Mouse (Mus musculus): ENCODE results near the gene Slitrk6.

Slitrk6 gene

DNA sequence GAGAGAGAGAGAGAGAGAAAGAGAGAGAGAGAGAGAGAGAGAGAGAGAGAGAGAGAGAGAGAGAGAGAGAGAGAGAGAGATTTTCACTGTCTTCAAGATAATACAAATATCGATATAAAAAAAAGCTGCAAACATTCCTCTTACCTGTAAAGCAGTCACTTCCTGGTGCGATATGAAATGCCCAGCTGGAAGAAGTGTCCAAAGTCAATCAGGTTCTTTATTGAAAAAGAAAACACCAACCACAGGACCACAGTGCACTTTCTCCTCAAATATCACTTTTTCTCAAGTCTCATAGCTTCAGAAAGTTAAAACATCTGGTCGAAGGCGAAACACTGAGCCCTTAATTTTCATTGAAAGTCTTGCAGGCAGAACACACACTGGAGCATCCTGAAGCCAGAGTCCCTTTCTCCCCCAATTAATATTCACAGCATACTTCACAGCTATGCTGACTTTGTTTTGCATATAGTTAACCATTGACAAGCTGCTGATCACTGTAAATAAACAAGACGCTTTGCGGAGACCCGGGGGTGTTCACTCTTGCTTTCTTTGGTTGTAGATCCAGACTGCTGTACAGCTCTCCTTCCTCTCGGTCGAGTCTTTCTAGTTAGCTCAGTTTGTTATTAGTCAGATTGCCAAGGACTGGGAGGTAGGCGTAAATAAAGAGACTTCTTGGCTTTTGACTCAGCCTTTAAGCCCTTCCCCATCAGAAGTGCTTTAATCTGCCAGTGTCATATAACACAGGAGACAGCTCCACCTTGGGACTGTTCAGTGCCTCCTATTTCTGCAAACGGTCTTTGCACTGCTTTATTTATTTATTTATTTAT lies at the start of gene Slitrk6:
Gene Slitrk6 (minus strand): TSS at position 666 of the 824 bp plus-strand sequence.
- DNase-seq: no peak

- DNase-seq: no peak
These were observed 22.6 kb upstream of the Slitrk6 start for GRCm38 (mm10) chr14:110777546-110777945.

GRCm38 (mm10) chr14:110770694-110771093 lies 15.7 kb upstream of the Slitrk6 start:
- no peak for DNase-seq

DNA sequence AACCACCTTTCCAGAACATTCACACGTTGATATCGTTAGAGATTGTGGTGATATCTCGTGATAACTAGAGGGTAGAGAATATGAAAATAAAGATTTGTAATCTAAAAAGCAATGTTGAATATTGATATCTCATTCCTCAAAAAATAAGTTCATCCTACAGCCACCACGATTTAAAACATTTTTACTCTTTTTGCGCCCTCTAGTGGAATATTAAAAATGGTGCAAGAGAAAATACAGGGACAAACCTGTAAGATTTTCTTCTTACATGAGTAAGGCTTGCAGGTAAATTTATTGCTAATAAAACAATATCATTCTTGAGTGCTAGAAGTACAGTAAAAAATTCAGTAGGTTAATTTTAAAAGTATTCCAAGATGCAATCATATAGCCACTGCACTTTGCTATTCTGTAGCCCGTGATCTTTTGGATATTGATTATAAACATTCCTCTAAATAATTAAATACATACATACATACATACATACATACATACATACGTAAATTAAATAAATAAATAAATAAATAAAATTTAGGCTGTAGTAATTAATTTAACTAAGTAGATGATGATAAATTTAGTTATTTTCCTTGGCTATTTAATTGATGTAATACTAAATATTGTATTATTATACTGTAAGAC lies 7.8 kb upstream of the Slitrk6 start:
- DNase-seq: no peak

DNA sequence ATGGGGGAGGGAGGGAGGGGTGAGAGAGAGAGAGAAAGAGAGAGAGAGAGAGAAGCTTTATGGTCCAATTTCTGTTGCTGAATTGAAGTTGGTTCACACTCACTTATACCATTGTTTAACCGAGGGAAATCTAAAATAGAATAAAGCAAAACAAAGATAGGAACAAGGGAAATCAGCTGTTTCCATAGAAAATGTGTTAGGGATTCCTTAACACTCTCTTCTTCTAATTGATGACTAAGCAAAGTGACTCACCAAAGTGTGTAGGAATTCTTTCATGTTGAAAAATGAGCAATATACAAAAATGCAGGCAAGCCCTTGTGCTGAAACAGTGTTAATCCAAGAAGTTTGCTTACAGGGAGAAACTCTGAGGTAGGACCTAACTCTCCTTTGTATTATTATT lies 6.0 kb upstream of the Slitrk6 start:
- DNase-seq: no peak

- DNase-seq: no peak
These were observed 330 bp upstream of the Slitrk6 start for GRCm38 (mm10) chr14:110755308-110755650.

DNA sequence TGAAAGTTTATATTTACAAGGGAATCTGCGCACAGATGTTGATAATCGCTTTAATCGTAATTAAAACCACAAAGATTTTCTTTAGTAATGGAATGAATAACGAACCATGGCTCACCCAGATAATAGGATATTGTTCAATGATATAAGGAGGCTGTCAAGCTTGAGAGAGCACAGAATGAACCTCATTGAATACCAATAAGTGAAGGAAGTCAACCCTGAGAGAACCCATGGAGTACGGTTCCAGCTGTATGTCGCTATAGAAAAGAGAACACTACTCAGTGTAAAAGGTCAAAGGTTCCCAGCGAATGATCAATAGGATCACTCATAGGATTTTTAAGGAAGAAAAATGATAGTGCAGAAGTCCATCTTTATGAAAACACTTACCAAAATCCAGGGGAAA lies 15.1 kb downstream of the Slitrk6 start:
- DNase-seq: no peak

- no peak for DNase-seq
These were observed 15.6 kb downstream of the Slitrk6 start for GRCm38 (mm10) chr14:110739368-110739767.

DNA sequence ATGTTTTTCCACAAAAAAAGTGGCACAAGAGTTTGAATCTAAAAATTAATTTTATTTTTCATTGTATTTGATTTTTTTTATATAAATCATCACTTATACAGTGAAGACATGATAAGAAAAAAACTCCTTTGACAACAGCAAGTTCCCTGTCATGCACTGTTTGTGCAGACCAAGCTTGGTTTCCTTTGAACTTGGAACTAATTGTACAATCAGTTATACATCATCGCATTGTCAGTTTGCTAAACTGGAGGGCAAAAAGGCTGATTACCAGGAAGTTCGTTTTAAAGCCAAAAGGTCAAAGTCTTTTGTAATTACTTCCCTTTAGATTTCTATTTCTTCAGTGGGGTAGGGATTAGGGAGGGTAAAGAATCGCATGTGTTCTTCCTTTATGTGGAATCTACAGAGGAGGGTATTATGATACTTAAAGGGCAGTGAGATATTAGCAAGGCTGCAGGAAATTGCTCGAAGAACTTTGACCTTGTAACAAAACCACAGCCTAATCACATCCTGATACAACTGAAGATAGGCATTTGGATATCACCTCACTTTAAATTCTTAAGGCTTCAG lies 26.5 kb downstream of the Slitrk6 start:
- DNase-seq: no peak

- no peak for DNase-seq
These were observed 30.8 kb downstream of the Slitrk6 start for GRCm38 (mm10) chr14:110724026-110724576.
